Mouse (Mus musculus) kidney, adult 2 months (tissue): Measurements from ENCODE around the gene Rassf3. TPM values are rescaled to one million over a fixed set of nuclear protein-coding genes. Genes with fewer than 3 reads are reported as not detected.

Experiments
- DNase-seq: peaks from one replicate; pipeline ENCODE4 v3.0.0; 2021
- H3K27ac ChIP-seq: fragments of 200-500 bp; 2 replicates; pipeline ENCODE4 v1.5.1; 2012; ENCODE audit warnings: low read depth, low read length, control low read depth, inconsistent platforms; ENCODE audit not compliant: insufficient read depth
- H3K27me3 ChIP-seq: fragments of 200-500 bp; replicated peaks from 2 replicates; pipeline ENCODE4 v1.6.1; 2012; ENCODE audit warnings: mild to moderate bottlenecking, moderate library complexity, low read length, inconsistent platforms; ENCODE audit not compliant: control insufficient read depth, insufficient read depth
- H3K36me3 ChIP-seq: fragments of 200-500 bp; 2 replicates; pipeline ENCODE4 v1.6.1; 2012; ENCODE audit warnings: mild to moderate bottlenecking, moderate library complexity, low read length, inconsistent platforms; ENCODE audit not compliant: control insufficient read depth, insufficient read depth
- H3K4me1 ChIP-seq: fragments of 200-500 bp; 2 replicates; pipeline ENCODE4 v1.6.1; 2011; ENCODE audit warnings: low read length; ENCODE audit not compliant: control insufficient read depth, insufficient read depth
- H3K4me3 ChIP-seq: fragments of 200-500 bp; 2 replicates; pipeline ENCODE4 v1.5.1; 2011; ENCODE audit warnings: mild to moderate bottlenecking, low read depth, low read length, control low read depth; ENCODE audit not compliant: insufficient read depth
- CTCF ChIP-seq: fragments of 200-500 bp; conservative IDR thresholded peaks from 2 replicates; pipeline ENCODE4 v1.5.1; 2011; ENCODE audit warnings: low read depth, mild to moderate bottlenecking, control low read depth, low read length, moderate library complexity, mixed read lengths; ENCODE audit not compliant: insufficient read depth, insufficient read length
- POLR2A ChIP-seq: fragments of 200-500 bp; IDR thresholded peaks from one replicate; pipeline ENCODE4 v1.6.1; 2011; ENCODE audit warnings: low read depth, low read length, control low read depth
- WGBS: fragments of 180-500 bp; shearing (Covaris S2); methylation state at CpG from one replicate; pipeline ENCODE4 v1.1.7; 2018; 5-methylcytosine and 5-hydroxymethylcytosine counted together
- polyA plus RNA-seq: library from polyadenylated mRNA; depleted of rRNA; stranded (reverse); fragments of >200 nt; gene quantifications from 2 replicates; pipeline ENCODE4 v1.2.3, GENCODE M21; 2012

The Rassf3 gene
- polyA plus RNA-seq, 1 experiment, result 35.3 TPM

- H3K4me3 ChIP-seq, result no peak overlapping the region
- peak; percentile 89 for DNase-seq
- 29% methylated on average over 8 of the region's 8 CpGs for WGBS
These were observed 22.3 kb upstream of the Rassf3 start for GRCm38 (mm10) chr10:121498481-121498904.

GRCm38 (mm10) chr10:121497968-121498367 is 21.8 kb upstream of the Rassf3 start:
- no peak for DNase-seq
- Histone ChIP-seq H3K36me3 (no peaks in the 10 kb centered on the region), H3K27ac (peak overlapping the region; percentile 66), H3K4me3 (no peak overlapping the region), H3K4me1 (peaks cover 19% of the 10 kb centered on the region; the same call in 1 of the 2 replicates), H3K27me3 (no peaks in the 10 kb centered on the region)
- WGBS, result 68% methylated on average over 7 of the region's 7 CpGs
- TF ChIP-seq POLR2A (no peak), CTCF (no peak)

More at GRCm38 (mm10) chr10:121498481-121498904, 22.3 kb upstream of the Rassf3 start:
- peaks cover 16% of the 10 kb centered on the region; the same call in 1 of the 2 replicates for H3K4me1 ChIP-seq
- H3K36me3 ChIP-seq, result no peaks in the 10 kb centered on the region
- no peaks in the 10 kb centered on the region for H3K27me3 ChIP-seq
- peak overlapping the region; percentile 66 for H3K27ac ChIP-seq
- TF ChIP-seq CTCF (no peak), POLR2A (no peak)

GRCm38 (mm10) chr10:121496616-121497015 is 20.5 kb upstream of the Rassf3 start:
- Histone ChIP-seq H3K27me3 (no peaks in the 10 kb centered on the region), H3K36me3 (no peaks in the 10 kb centered on the region), H3K4me1 (peaks cover 19% of the 10 kb centered on the region; the same call in 1 of the 2 replicates), H3K27ac (no peak overlapping the region), H3K4me3 (no peak overlapping the region)
- DNase-seq, result peak; percentile 82
- TF ChIP-seq CTCF (no peak), POLR2A (no peak)
- 63% methylated on average over 7 of the region's 7 CpGs for WGBS

DNA sequence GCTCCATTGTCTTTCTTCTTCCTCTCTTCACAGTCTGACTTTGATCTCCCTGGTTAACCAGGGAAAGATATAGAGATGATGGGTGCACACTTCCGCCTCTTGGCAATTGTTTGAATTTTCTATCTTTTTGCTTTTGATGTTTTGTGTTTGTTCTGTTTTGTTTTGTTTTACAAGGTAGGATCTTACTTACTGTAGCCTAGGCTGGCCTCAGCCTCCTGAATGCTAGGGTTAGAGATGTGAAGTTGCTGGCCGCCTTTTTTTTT is 17.9 kb upstream of the Rassf3 start:
- Histone ChIP-seq H3K27me3 (no peaks in the 10 kb centered on the region), H3K4me3 (no peak overlapping the region), H3K27ac (peak overlapping the region; percentile 73; the same call in 1 of the 2 replicates), H3K36me3 (no peaks in the 10 kb centered on the region), H3K4me1 (peaks cover 15% of the 10 kb centered on the region; the same call in 1 of the 2 replicates)
- 94% methylated on average over 2 of the region's 2 CpGs for WGBS
- no peak for DNase-seq
- TF ChIP-seq POLR2A (no peak), CTCF (no peak)

DNA sequence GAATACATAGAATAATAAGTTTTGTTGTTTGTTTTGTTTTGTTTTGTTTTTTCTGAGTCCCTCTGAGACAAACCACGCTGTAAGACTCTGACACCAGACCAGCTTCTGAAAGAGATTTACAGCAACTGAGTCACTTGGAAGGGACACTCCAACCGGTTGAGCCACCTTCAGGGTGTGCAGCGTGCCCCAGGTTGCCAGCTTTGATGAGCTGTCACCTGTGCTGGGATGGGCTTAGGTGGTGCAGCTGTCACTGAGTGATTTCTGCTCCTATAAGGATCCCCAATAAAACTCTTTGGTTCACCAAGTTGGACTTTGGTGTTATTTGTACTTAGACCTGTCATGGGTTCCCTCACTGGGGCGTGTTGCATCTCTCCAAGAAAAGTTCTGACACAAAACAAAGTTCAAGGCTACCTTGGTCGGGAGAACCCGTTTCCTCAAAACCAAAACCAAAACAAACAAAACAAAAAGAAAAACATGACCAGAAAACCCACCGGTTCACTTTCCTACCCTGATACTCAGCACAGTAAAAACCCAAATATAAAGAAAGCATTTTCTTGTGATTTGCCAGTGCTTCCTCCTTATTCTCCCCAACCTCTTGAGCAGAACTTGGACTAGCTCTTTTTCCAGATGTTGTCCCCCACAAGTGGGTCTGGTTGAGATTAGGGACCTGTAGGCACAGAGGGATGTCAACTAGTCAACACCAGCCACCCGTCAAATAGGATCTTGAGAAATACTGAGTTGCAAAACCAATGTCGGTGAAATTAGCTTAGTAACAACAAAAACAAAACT is 17.4 kb upstream of the Rassf3 start:
- Histone ChIP-seq H3K27ac (peak overlapping the region; percentile 73; the same call in 1 of the 2 replicates), H3K4me1 (peaks cover 11% of the 10 kb centered on the region; the same call in 1 of the 2 replicates), H3K4me3 (no peak overlapping the region), H3K27me3 (no peaks in the 10 kb centered on the region), H3K36me3 (no peaks in the 10 kb centered on the region)
- 57% methylated on average over 9 of the region's 9 CpGs for WGBS
- DNase-seq, result peak; percentile 77
- TF ChIP-seq POLR2A, result no peak
- TF ChIP-seq CTCF, result no peak

- WGBS, result 74% methylated on average over 7 of the region's 7 CpGs
- H3K27ac ChIP-seq, result no peak overlapping the region
These were observed 16.6 kb upstream of the Rassf3 start for GRCm38 (mm10) chr10:121492608-121493315.

GRCm38 (mm10) chr10:121489941-121490340 is 13.8 kb upstream of the Rassf3 start:
- Histone ChIP-seq H3K27ac (peak overlapping the region; percentile 61; the same call in 1 of the 2 replicates), H3K27me3 (no peaks in the 10 kb centered on the region), H3K4me3 (no peak overlapping the region), H3K36me3 (no peaks in the 10 kb centered on the region), H3K4me1 (peaks cover 17% of the 10 kb centered on the region; the same call in 1 of the 2 replicates)
- 84% methylated on average over 6 of the region's 6 CpGs for WGBS
- no peak for DNase-seq
- TF ChIP-seq CTCF, result no peak
- no peak for TF ChIP-seq POLR2A

More at GRCm38 (mm10) chr10:121492608-121493315, 16.6 kb upstream of the Rassf3 start:
- H3K36me3 ChIP-seq, result no peaks in the 10 kb centered on the region
- H3K4me3 ChIP-seq, result no peak overlapping the region
- TF ChIP-seq CTCF (no peak), POLR2A (no peak)
- H3K4me1 ChIP-seq, result peaks cover 12% of the 10 kb centered on the region; the same call in 1 of the 2 replicates
- no peak for DNase-seq
- no peaks in the 10 kb centered on the region for H3K27me3 ChIP-seq
